Mouse (Mus musculus) embryo, embryonic 10 days (tissue): ENCODE measurements at regions not wholly inside any gene's neighbourhood (a gene's known extent, or its start where the extent isn't known, plus 50 kb on each side); places are given as distances from the start of the nearest gene placed in this dataset.

Source experiments
- DNase-seq: peaks from one replicate; pipeline ENCODE4 v3.0.0-alpha.2; 2015; ENCODE audit warnings: low spot score

DNA sequence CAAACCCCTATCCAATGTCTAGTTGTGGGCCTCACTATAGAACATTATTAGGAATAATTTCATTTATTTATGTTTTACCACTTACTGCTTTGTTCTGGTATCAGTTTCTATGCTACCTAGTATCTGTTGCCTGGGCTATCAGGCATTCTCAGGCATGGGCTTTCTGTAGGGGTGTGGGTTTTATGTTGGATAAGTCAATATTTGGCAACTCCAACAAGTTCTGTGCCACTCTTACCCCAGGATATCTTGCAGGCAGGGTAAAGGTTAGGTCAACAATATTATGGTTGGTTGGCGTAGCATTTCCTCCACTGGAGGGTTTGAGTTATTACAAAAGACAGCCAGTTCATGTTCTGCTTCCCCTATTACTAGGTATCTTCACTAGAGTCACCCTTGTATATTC lies 65.8 kb downstream of the Smim10l1 start:
- DNase-seq = no peak

DNA sequence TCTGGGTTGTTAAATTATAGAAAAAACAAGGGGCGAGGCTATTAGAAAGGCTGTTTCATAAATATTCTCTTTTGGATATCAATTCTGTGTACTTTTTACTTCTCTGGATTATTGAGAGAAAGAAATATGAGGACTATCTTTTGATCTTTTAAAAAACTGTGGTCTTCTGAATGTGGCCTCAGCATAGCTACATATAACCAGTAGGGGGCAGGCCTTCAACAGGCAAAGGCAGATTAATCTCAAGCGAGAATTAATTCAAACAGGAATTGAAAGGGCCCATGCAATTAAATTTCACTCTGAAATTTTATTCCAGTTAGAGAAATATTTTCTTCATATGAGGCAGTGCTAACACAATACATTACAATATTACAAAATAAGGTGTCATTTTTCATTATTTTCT lies 66.6 kb downstream of the Smim10l1 start:
- peak; percentile 8 for DNase-seq

DNA sequence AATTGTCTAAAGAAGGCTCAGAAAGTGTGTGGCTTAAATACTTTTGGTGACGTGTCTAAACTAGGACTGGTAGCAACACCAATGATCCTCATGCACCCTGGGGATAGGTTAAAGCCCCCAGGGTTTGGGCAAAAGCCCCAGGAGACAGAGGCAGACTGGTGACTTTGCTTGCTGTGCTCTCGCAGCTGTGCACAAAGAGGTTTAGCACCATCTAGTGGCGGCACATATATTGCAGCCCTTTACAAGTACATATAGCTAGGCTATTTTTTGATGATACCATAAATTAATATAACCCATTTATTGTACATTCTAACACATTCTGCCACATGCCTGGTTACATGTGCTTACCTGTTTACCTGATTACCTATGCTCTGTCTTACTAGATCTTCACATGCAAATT lies 85.8 kb upstream of the 5530400C23Rik start:
- peak; percentile 47 for DNase-seq
